Comparison of ENCODE assay signal across 8 mouse cellular contexts in genomic region chr2:181459673-181460621, GRCm38 (mm10). TPM values are rescaled to one million over a fixed set of nuclear protein-coding genes. Genes with fewer than 3 reads are reported as not detected.
DNase-seq lines count a peak whose midpoint lies in the region; ATAC-seq and TF ChIP-seq lines count a peak whose summit lies in the region.

No protein-coding gene starts in this region.

- no peaks in the 10 kb centered on the region for H3K36me3 ChIP-seq in hindbrain, embryonic 15.5 days
- no peaks in the 10 kb centered on the region for H3K36me3 ChIP-seq in limb, embryonic 10.5 days
- H3K36me3 ChIP-seq in midbrain, embryonic 10.5 days: no peaks in the 10 kb centered on the region
- H3K36me3 ChIP-seq in small intestine, adult 2 months (ENCODE audit: control insufficient read depth, insufficient read depth, low read length): no peaks in the 10 kb centered on the region

- no peak for TF ChIP-seq CTCF in small intestine, adult 2 months (IDR thresholded peaks at IDR 0.05; ENCODE audit: extremely low read depth, insufficient read length, insufficient replicate concordance, low read depth, low read length)

- peak; percentile 73 for DNase-seq in cerebellum, adult 11 months
- DNase-seq in cerebellum, postnatal 14 days: peak; percentile 74 to 87
- peak; percentile 48 for DNase-seq in gastrocnemius, adult 18-20 months (ENCODE audit: low spot score)
- DNase-seq in limb, embryonic 10.5 days (ENCODE audit: low spot score): peak; percentile 76
- DNase-seq in midbrain, embryonic 10.5 days (ENCODE audit: low spot score): peak; percentile 74

- no peaks in the 10 kb centered on the region for H3K9me3 ChIP-seq in hindbrain, embryonic 15.5 days
- no peaks in the 10 kb centered on the region for H3K9me3 ChIP-seq in limb, embryonic 10.5 days (replicated peaks)
- H3K9me3 ChIP-seq in midbrain, embryonic 10.5 days (replicated peaks): no peaks in the 10 kb centered on the region

- H3K9ac ChIP-seq in hindbrain, embryonic 15.5 days: peak overlapping the region; percentile 50

- H3K27me3 ChIP-seq in hindbrain, embryonic 15.5 days: no peaks in the 10 kb centered on the region; the same call in 1 of the 2 replicates
- peaks cover 22% of the 10 kb centered on the region; the same call in 1 of the 2 replicates for H3K27me3 ChIP-seq in limb, embryonic 10.5 days (ENCODE audit: low read depth, poor library complexity, severe bottlenecking)
- peaks cover 43% of the 10 kb centered on the region for H3K27me3 ChIP-seq in midbrain, embryonic 10.5 days (ENCODE audit: low read depth, poor library complexity, severe bottlenecking)
- H3K27me3 ChIP-seq in small intestine, adult 2 months (ENCODE audit: control insufficient read depth, insufficient read depth, low read length): peaks cover 37% of the 10 kb centered on the region

- H3K27ac ChIP-seq in hindbrain, embryonic 15.5 days (replicated peaks): peak overlapping the region; percentile 61
- peak overlapping the region; percentile 90 for H3K27ac ChIP-seq in limb, embryonic 10.5 days
- H3K27ac ChIP-seq in midbrain, embryonic 10.5 days (replicated peaks): peak overlapping the region; percentile 91
- H3K27ac ChIP-seq in small intestine, adult 2 months (ENCODE audit: insufficient read depth, low read depth, low read length): no peak overlapping the region

- no peak for TF ChIP-seq POLR2A in small intestine, adult 2 months (IDR thresholded peaks at IDR 0.05; ENCODE audit: low read depth, low read length)

- WGBS in hindbrain, embryonic 15.5 days: under 1% methylated on average over 62 of the region's 71 CpGs
- WGBS in limb, embryonic 10.5 days: under 1% methylated on average over 71 of the region's 71 CpGs
- WGBS in midbrain, embryonic 10.5 days: under 1% methylated on average over 71 of the region's 71 CpGs
- 3% methylated on average over 71 of the region's 71 CpGs for WGBS in small intestine, adult 2 months

- peaks cover 41% of the 10 kb centered on the region for H3K4me1 ChIP-seq in hindbrain, embryonic 15.5 days (replicated peaks)
- H3K4me1 ChIP-seq in limb, embryonic 10.5 days: peaks cover 33% of the 10 kb centered on the region
- H3K4me1 ChIP-seq in midbrain, embryonic 10.5 days: peaks cover 46% of the 10 kb centered on the region
- H3K4me1 ChIP-seq in small intestine, adult 2 months (ENCODE audit: control insufficient read depth, insufficient read depth, insufficient read length, low read length): peaks cover 6% of the 10 kb centered on the region; the same call in 1 of the 2 replicates

- peak overlapping the region; percentile 98 for H3K4me2 ChIP-seq in hindbrain, embryonic 15.5 days

- ATAC-seq in cerebellum, adult (ENCODE audit: insufficient number of reproducible peaks, low FRiP score, low TSS enrichment): no peak
- ATAC-seq in hindbrain, embryonic 15.5 days (ENCODE audit: low FRiP score, low read depth): peak; percentile 20

- H3K4me3 ChIP-seq in hindbrain, embryonic 15.5 days: peak overlapping the region; percentile 81
- peak overlapping the region; percentile 98 for H3K4me3 ChIP-seq in limb, embryonic 10.5 days
- peak overlapping the region; percentile 94 for H3K4me3 ChIP-seq in midbrain, embryonic 10.5 days
- H3K4me3 ChIP-seq in small intestine, adult 2 months (ENCODE audit: low read depth, low read length): peak overlapping the region; percentile 63

RNA-seq across cellular contexts. Expression of gene Zbtb46, which starts 0.7 kb away (rescaled TPM):
- 1 to 10 TPM; 3.3 to 5.9 TPM for total RNA-seq in gastrocnemius, adult 18-20 months (2021)
- polyA plus RNA-seq in hindbrain, embryonic 15.5 days (2015; fragmentation: Nextera tagmentation; extraction: Ambion mirVana): 21.4 and 21.6 TPM in 2 replicates
- polyA plus RNA-seq in limb, embryonic 10.5 days (2016; fragmentation: Nextera tagmentation; extraction: Ambion mirVana): 17.5 and 17.7 TPM in 2 replicates
- polyA plus RNA-seq in midbrain, embryonic 10.5 days (2016; fragmentation: Nextera tagmentation; extraction: Ambion mirVana): 16.8 and 19.0 TPM in 2 replicates
- 1.5 and 1.6 TPM in 2 replicates for polyA plus RNA-seq in small intestine, adult 2 months (2012; rRNA removed)

RNA-seq across cellular contexts. Expression of gene Abhd16b, which starts 33.1 kb away (rescaled TPM):
- total RNA-seq in gastrocnemius, adult 18-20 months (2021): not detected
- 0.17 TPM in 1 of 2 replicates, not detected in the other for polyA plus RNA-seq in hindbrain, embryonic 15.5 days (2015; fragmentation: Nextera tagmentation; extraction: Ambion mirVana)
- polyA plus RNA-seq in limb, embryonic 10.5 days (2016; fragmentation: Nextera tagmentation; extraction: Ambion mirVana): 0.08 and 0.21 TPM in 2 replicates
- polyA plus RNA-seq in midbrain, embryonic 10.5 days (2016; fragmentation: Nextera tagmentation; extraction: Ambion mirVana): 0.07 TPM in 1 of 2 replicates, not detected in the other
- polyA plus RNA-seq in small intestine, adult 2 months (2012; rRNA removed): not detected in 2 replicates

RNA-seq across cellular contexts. Expression of gene Tpd52l2, which starts 37.0 kb away (rescaled TPM):
- 10 to 100 TPM; 48.9 to 51.1 TPM for total RNA-seq in gastrocnemius, adult 18-20 months (2021)
- polyA plus RNA-seq in hindbrain, embryonic 15.5 days (2015; fragmentation: Nextera tagmentation; extraction: Ambion mirVana): 117 and 118 TPM in 2 replicates
- 176 and 185 TPM in 2 replicates for polyA plus RNA-seq in limb, embryonic 10.5 days (2016; fragmentation: Nextera tagmentation; extraction: Ambion mirVana)
- polyA plus RNA-seq in midbrain, embryonic 10.5 days (2016; fragmentation: Nextera tagmentation; extraction: Ambion mirVana): 164 and 167 TPM in 2 replicates
- 14.6 and 27.3 TPM in 2 replicates for polyA plus RNA-seq in small intestine, adult 2 months (2012; rRNA removed)
